Mouse (Mus musculus) lung, adult 18-20 months (tissue): ENCODE measurements at regions not wholly inside any gene's neighbourhood (a gene's known extent, or its start where the extent isn't known, plus 50 kb on each side); places are given as distances from the start of the nearest gene placed in this dataset.

Source experiments
- DNase-seq, 2 experiments: peaks; one replicate each; pipeline ENCODE4 v3.0.0; 2022; ENCODE audit warnings: mixed read lengths in 2 of 2

DNA sequence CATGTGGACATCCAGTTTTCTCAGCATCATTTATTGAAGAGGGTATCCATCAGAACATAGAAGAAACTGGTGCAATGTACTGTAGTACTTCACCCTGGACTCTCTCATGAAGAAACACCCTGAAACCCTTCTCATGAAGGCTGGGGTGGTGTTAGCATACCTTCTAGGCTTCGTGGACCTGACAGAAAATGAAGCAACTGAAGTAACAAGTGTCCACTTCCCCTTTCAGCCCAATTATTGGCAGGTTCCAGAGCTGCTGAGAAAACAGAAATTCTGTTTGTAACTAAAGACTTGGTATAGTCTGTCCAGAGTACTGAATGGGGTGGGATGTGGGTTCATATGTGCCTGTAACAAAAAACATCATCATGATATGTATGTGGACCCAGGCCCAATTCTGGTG, 231.4 kb upstream of the Fggy start:
- no peak for DNase-seq

DNA sequence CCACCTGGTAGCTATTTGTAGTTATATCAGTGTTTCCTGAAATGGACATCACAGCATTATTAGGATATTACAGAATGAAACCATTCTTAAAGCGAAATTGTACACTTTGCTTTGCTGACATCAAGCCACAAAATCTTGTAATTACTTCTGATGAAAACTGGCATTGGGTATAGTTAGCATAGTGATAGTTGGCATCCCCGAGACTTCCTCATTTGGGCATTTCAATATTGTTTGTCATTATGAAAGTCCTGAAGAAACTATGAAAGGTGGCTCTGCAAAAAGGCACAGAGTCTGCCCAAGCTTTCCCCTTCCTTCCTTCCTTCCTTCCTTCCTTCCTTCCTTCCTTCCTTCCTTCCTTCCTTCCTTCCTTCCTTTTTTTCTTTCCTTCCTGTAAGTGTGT, 217.5 kb upstream of the Fggy start:
- DNase-seq = no peak

DNA sequence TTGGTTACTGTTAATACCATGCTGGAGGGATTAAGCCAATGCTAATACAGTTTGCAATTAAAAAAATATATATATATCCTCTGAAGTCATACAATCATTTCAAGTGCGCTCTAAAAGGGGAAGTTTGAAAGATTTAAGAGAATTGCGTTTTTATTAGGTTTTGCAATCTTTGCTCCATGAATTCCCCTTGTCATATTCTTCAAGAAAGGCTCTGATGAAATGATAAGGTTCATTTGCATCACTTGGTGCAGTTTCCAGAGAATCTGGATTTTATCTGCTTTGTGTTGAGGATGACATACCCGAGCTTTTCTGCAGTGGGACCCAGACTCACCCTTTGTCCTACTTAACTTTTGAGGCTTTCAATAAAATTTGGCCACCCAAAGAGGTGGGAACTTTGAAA, 216.4 kb upstream of the Fggy start:
- no peak for DNase-seq

- DNase-seq = peak; percentile 17 to 44
These were observed 210.5 kb upstream of the Fggy start for GRCm38 (mm10) chr4:95346722-95347197.

GRCm38 (mm10) chr4:95347436-95347835, 209.9 kb upstream of the Fggy start:
- no peak for DNase-seq

DNA sequence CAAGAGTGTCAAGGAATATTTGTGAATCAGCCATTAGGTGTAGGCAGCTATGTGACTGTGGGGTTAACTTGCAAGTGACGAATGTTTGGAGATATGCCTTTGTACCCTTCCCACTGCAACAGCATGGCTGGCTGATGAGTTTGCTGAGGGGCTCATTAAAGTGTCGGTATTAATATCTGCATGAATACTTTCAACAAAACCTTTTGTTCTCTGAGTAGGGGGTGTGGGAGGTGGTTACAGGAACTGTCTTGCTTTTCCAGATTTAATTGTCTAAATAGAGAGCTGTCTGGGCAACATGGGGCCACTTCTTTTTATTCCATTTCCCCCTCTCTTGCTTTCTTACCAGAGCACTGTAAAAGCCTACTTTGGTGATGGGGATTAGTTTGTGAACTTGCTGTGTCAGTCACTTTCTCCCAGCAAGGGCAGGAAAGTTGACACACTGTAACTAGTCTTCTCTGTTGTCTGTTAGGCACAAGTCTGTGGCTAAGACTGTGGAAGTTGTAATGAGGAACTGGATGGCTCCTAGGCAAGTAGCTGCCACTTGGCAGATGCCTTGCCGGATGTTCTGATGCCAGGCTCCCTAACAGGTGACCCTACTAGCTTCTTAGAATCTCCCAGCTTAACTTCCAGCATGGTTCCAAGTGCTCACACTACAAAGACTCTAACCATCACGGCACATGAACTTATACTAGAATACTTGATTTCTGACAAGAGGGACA, 208.7 kb upstream of the Fggy start:
- DNase-seq = no peak

- DNase-seq = peak; percentile 72 to 79
These were observed 203.4 kb upstream of the Fggy start for GRCm38 (mm10) chr4:95353894-95354319.

DNA sequence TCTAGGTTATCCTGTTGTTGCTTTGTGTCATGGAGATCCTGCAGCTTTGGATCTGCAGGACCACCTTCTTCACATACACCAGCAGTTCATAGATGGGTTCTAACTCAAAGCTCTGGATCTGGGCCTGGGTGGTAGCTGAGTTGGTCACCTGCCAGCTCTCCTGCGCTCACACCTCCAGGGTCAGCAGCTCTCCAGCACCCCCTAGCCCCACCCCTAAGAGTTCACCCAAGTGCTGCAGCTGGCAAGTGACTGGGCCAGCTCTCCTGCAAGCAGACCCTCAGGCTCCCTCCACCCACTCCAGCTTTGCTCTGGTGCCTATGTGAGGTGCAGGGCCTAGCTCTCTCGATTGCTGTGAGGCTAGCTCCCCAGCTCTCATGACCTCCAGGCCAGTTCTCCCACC, 198.6 kb upstream of the Fggy start:
- no peak for DNase-seq

DNA sequence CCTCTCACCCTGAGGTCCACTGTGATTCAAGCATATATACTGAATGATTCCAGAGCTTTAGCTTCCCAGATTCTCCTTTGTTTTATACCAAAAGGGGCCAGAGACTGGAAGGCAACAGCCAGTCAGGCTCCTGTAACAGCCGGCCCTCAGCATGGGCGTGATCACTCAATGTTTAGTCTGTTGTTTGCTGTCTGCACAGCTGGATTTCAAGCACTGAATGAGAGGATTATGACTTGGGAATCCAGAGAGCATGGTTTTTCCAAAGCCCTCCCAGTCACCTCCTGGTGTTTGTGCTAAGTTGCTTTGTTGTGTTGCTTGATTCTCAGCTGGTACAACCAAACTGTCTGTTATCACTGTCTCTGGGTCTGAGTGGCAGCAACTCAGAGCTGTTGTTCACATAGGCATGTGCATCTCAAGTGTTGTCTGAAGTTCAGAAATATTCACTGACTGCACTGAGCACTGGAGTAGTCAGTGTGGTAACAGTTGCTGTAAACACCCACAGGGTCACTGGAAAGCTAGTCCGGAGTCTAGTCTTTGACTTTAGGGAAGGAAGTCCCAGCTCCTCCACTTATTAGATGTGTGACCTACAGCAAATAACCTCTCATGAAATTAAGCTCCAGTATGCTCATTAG, 196.9 kb upstream of the Fggy start:
- DNase-seq = no peak

GRCm38 (mm10) chr4:95364376-95365082, 192.8 kb upstream of the Fggy start:
- DNase-seq = no peak

DNA sequence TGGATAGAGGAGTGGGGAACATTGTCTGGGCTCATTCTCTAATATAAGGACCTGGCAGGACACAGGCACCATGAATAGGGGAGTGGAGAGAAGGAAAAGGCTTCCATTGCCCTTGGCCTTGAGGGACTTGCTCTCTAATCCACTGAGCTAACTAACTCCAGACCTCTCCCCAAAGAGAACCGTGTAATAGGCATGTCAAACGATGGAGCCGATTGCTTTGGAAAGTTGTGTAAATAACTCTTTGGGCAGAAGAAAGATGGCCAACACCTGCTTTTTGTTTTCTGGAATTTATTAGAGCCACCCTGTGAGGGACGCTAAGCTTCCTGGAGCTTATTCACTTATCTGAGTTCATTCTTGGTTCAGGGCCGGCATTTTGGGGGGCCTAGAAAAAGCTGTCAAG, 180.9 kb upstream of the Fggy start:
- no peak for DNase-seq

GRCm38 (mm10) chr4:95377222-95378134, 179.8 kb upstream of the Fggy start:
- peak; percentile 77 to 87 for DNase-seq

DNA sequence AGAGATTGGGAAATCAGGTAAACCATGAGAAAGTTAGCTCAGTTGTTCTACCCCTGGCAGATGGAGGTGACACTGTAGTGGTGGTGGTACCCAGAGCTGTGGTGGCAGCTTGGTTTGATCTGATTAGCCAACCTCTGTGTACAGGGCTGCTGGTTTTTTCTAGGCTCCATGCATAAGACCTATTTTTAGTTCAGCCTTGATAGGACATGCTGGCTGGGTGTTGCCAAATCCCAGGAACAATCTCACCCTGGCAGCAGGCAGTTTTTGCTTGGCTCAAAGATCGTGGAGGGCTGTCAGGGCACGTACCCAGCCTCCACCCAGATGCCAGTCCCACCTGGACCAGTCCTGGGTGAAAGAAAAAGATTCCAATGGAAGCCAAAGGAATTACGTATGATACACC, 178.7 kb upstream of the Fggy start:
- peak in 1 of 2 experiments; percentile 39 for DNase-seq

DNA sequence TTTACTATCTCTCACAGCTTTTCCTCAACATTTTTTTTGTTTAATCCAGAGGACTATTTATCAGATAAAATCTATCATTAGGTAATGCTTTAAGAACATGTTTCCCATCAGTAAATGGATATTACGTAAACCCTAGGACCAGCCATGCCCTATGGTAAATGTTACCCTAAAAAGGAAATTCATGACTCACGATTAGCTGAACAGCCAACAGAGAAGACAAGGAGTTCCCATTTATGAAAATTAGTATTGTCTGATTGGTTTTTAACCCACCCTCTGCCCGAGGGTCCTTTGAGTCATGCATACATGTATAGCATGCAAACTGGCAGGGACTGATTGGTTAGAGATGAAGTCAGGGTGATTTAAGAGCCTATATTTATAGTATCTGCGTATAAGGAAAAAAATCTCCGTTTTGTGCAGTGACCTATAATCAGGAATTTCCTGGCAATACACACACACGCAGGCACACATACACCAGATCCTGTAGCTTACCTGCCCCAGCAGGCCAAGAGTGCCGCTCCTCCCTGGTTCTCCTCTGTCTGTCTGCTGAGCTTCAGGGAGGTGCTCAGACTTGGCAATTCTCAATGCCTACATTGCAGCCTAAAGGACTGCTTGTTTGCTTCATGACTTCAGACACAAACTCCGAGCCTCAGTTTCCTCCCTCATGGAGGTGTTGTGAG, 174.0 kb upstream of the Fggy start:
- DNase-seq = no peak

DNA sequence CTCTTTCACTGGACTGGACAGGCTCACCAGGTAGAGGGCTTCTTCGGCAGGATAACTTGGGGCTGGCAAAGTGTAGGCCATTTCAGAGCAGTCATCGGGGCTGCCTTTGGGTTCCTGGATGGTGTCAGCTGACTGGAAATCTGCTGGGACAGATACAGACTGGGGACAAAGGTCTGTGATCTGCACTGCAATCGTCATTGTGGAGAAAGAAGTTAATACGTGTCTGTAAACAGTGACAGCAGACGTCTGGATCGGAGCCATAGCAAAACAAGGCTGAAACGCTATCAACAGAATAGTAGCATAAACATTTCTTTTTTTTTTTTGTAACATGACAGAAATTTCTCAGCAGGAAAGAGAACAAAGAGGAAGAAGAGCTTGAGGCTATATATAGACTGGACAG, 171.8 kb upstream of the Fggy start:
- DNase-seq = peak; percentile 59 to 79

DNA sequence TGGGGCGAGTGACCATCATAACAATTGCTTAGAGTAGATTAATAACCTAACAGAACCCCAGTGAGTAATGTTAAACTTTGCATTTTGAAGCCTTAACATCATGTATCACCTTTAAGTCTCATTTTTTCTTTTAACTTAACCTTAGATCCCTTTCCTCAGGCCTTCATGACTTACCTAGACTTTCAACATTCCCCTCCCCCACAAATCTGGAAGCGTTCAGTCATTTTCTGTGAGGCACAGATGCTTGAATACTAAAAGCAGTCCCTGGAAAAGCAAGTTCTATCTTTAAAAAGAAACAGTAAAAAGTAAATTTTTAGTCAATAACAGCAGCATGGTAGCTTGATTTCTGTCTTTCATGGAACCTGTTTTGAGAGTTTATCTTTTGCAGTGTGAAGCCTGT, 171.3 kb upstream of the Fggy start:
- DNase-seq = no peak

DNA sequence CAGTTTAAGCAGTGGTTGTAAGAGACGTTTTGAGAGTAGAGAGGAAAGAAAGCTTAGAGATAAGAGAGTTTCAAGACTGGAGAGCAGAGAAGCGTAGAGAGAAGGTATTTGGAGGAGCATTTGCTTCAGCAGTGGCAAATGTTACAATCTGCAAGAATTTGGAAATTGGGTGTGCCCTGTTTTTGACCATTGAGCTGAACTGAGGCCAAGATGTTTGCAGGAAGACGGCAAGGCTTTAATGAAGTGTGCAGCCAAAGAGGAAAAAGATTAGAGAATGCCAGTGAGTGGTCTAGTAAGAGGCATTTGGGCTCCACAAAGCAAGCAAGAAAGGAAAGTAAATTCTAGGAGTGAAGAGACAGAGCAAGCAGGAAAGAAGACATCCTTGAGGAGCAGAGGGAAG, 168.8 kb upstream of the Fggy start:
- peak; percentile 20 to 53 for DNase-seq

DNA sequence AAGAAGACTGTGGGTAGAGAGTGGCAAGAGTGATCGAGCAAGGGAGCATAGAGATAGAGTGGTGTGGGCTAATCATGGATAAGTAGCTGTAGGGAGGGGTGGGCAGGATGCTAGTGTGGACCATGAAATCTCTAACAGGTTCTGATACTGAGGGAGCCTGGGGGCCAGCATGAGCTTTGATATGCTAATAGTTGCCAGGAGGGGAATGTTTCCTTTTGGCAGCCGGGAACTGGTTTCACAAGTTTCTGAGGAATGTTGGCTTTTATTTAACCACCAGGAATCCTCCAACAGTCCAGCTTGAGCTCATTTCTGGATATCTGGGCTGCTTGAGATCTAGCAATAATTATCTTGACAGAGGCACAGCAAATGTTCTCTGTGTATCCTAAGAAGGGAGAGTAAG, 167.7 kb upstream of the Fggy start:
- peak; percentile 48 to 59 for DNase-seq

DNA sequence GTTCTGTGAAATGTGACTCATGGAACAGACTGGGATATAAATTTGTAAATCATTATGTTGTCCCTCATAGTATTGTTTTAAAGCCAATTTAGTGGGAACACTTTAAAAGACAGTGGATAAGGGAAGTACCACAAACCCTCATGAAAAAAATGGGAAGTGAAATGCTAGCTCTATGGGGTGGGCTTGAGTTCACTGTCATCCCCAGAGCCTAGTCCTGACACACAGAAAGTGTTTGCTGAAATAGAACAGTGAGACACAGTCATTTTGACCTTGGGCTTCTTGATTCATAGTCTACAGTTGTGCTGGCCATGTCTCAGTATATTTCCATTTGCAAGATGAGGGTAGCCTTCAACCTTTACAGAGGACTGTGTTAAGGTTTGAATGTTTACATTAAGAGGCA, 166.8 kb upstream of the Fggy start:
- DNase-seq = no peak

- peak; percentile 62 to 75 for DNase-seq
These were observed 161.6 kb upstream of the Fggy start for GRCm38 (mm10) chr4:95395746-95396145.

DNA sequence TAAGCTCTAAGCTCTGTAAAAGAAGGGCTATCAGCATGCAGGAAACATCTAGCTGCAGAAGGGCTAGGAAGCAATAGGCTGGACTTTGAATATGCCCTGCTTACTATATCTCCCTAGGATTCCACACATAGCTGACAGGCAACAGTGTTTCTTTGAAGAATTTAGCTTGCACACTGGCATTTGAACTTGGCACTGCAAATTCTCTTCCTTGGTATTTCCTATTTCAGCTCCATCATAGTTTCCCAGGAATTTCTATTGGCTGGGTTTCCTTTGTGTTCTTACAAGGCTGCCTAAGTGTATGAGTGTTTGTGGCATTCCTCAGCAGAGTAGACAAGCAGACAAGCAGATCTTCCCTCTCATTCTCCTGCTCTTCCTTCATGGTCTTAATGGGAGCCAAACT, 159.0 kb upstream of the Fggy start:
- DNase-seq = no peak

- DNase-seq = no peak
These were observed 155.0 kb upstream of the Fggy start for GRCm38 (mm10) chr4:95402273-95402672.
